Mouse (Mus musculus) heart, postnatal 0 days (tissue): ENCODE data around the gene Gm20075.

ENCODE experiments used
- CTCF ChIP-seq: IDR thresholded peaks from 2 replicates; pipeline ENCODE4 v1.5.1; 2016; ENCODE audit warnings: antibody characterized with exemption, control low read depth, low read depth
- EP300 ChIP-seq: IDR thresholded peaks from 2 replicates; pipeline ENCODE4 v1.6.1; 2016; ENCODE audit warnings: antibody characterized with exemption, low read depth

- TF ChIP-seq CTCF (no peak), EP300 (no peak)
These were observed 4.6 kb upstream of the Gm20075 start for GRCm38 (mm10) chr13:96085581-96086302.
